Mouse (Mus musculus) right cerebral cortex, postnatal 14 days (tissue): ENCODE data around the gene C330007P06Rik.
A peak's percentile ranks its signal among the peaks of the same experiment; 100 is the strongest.
"Not testable (repeated sequence)": the region's sequence is repeated elsewhere in the genome, so short reads cannot be mapped to it uniquely, and the experiment has no call there.

Source experiments
- DNase-seq: peaks from one replicate; pipeline ENCODE4 v3.0.0; 2022

Gene C330007P06Rik

GRCm38 (mm10) chrX:36873765-36874164 lies at the start of gene C330007P06Rik, which contains the start of gene Ube2a:
C330007P06Rik (minus strand) TSS chrX:36874111.
Ube2a (plus strand) TSS chrX:36873900.
- no peak for DNase-seq

- no peak for DNase-seq
These were observed 47.4 kb upstream of the C330007P06Rik start for GRCm38 (mm10) chrX:36921346-36921745.

GRCm38 (mm10) chrX:36917749-36918148 lies 43.8 kb upstream of the C330007P06Rik start:
- DNase-seq: no peak

- DNase-seq: peak; percentile 36
These were observed 37.4 kb upstream of the C330007P06Rik start for GRCm38 (mm10) chrX:36911343-36911742.

GRCm38 (mm10) chrX:36906539-36906938 lies 32.6 kb upstream of the C330007P06Rik start:
- DNase-seq: no peak

- DNase-seq: peak; percentile 86
These were observed 29.3 kb upstream of the C330007P06Rik start for GRCm38 (mm10) chrX:36903115-36903768.

GRCm38 (mm10) chrX:36902321-36903114 lies 28.6 kb upstream of the C330007P06Rik start, which contains the start of gene Nkrf:
Nkrf (minus strand) TSS chrX:36902899.
- peak; percentile 51 for DNase-seq

- DNase-seq: no peak
These were observed 27.7 kb upstream of the C330007P06Rik start for GRCm38 (mm10) chrX:36901655-36902054.

- DNase-seq: not testable (repeated sequence)
These were observed 25.0 kb upstream of the C330007P06Rik start for GRCm38 (mm10) chrX:36898931-36899330.

- DNase-seq: no peak
These were observed 10.8 kb upstream of the C330007P06Rik start for GRCm38 (mm10) chrX:36884719-36885118.

- peak; percentile 5 for DNase-seq
These were observed 805 bp upstream of the C330007P06Rik start for GRCm38 (mm10) chrX:36874704-36875128.

GRCm38 (mm10) chrX:36874178-36874696 lies 326 bp upstream of the C330007P06Rik start:
- peak; percentile 86 for DNase-seq

- no peak for DNase-seq
These were observed 3.5 kb downstream of the C330007P06Rik start for GRCm38 (mm10) chrX:36870372-36870771.

GRCm38 (mm10) chrX:36864609-36865328 lies 9.1 kb downstream of the C330007P06Rik start:
- DNase-seq: no peak

GRCm38 (mm10) chrX:36863766-36864608 lies 9.9 kb downstream of the C330007P06Rik start:
- peak; percentile 74 for DNase-seq

- DNase-seq: no peak
These were observed 21.3 kb downstream of the C330007P06Rik start for GRCm38 (mm10) chrX:36852631-36853030.

GRCm38 (mm10) chrX:36847152-36847551 lies 26.8 kb downstream of the C330007P06Rik start:
- DNase-seq: no peak

- no peak for DNase-seq
These were observed 30.4 kb downstream of the C330007P06Rik start for GRCm38 (mm10) chrX:36843346-36843990.

GRCm38 (mm10) chrX:36841698-36842097 lies 32.2 kb downstream of the C330007P06Rik start:
- DNase-seq: no peak

- DNase-seq: peak; percentile 14
These were observed 34.5 kb downstream of the C330007P06Rik start for GRCm38 (mm10) chrX:36839391-36839790.

- no peak for DNase-seq
These were observed 36.7 kb downstream of the C330007P06Rik start for GRCm38 (mm10) chrX:36837069-36837676.
